Mouse (Mus musculus): ENCODE measurements at regions not wholly inside any gene's neighbourhood (a gene's known extent, or its start where the extent isn't known, plus 50 kb on each side); places are given as distances from the start of the nearest gene placed in this dataset.

DNA sequence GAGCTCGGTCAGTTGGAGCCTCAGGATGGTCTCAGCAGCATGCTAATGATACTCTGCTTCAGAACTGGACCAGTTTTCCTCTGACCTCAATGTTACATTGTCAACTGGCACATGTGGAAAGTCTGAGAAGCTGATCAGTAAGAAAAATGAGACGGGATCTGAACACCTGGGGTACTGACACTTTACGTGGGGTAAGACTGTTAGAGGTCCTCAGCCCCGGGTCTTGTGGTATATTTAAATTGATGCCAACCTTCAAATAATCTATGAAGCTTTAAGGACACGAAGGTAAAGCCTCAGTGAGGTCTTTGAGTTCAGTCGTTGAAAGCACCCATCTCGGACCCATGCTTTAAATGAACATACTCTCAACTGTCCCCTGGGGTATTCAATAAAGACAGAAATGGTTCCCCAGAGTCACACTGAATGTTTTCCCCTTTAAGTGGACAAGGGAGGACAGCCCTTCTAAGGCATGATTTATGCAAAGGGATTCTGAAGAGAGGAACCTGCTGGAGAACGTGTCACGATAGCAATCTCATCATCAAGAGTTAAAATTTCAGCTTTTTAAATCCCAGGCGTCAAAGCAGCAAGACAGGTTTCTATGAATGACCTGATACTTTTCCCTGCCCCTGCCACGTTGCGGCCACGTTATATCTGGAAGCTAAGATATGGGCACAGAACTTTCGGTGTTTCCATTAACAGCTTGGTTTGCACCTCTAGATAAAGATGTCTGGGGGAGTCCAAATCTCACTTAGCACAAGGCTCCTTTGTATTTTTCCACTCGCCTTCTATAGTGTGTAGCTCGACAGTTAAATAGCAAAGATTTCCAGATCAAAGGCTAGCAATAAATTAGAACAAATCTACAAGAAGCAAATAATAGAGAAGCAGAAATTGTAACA is 76.7 kb upstream of the Atp2b1 start:
- DNase-seq (ENCODE audit: low read depth, low spot score) = no peak

GRCm38 (mm10) chr10:98838926-98839679 is 75.1 kb upstream of the Atp2b1 start:
- no peak for DNase-seq (ENCODE audit: low read depth, low spot score)

DNA sequence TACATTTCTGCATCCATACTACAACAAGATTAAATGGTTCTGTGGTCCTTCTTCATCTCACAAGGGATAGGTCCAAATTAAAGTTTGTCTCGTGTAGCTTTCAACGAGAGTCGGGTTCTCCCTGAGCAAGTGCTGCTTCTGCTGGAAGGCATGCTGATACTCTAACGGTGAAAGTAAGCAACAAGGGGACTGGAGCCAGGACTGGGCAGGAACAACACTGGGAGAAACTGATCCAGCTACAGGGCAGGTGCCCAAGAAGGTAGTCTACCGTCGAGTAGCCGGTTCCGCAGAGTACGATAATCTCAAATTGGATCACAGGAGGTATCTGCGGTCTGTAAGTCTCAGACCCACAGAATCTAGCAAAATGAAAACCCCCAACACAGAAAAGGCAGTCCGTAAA is 74.2 kb upstream of the Atp2b1 start:
- no peak for DNase-seq (ENCODE audit: low read depth, low spot score)

DNA sequence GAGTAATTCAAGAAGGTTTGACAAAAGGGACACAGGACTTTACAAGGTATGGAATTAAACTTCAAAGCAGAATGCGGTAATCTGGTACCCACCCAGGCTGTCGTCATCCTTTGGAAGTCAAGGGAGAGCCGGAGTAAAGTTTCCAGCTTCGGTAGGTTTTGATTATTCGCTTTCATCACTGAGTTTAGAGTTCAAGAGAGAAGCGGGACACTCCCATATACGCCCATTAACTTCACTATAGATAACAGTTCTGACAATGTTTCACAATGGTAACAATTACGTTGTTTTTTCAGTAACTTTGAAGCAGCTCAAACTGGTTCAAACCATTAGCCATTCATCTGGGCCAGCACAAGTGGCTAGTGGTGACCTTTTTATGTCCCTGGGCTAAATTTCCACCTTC is 73.8 kb upstream of the Atp2b1 start:
- DNase-seq (ENCODE audit: low read depth, low spot score) = no peak

- DNase-seq (ENCODE audit: low read depth, low spot score) = no peak
Measured at GRCm38 (mm10) chr10:98840957-98841831, 73.0 kb upstream of the Atp2b1 start.

GRCm38 (mm10) chr10:98841860-98842259 is 72.3 kb upstream of the Atp2b1 start:
- DNase-seq (ENCODE audit: low read depth, low spot score) = no peak

- DNase-seq (ENCODE audit: low read depth, low spot score) = no peak
Measured at GRCm38 (mm10) chr10:98842721-98843120, 71.5 kb upstream of the Atp2b1 start.

DNA sequence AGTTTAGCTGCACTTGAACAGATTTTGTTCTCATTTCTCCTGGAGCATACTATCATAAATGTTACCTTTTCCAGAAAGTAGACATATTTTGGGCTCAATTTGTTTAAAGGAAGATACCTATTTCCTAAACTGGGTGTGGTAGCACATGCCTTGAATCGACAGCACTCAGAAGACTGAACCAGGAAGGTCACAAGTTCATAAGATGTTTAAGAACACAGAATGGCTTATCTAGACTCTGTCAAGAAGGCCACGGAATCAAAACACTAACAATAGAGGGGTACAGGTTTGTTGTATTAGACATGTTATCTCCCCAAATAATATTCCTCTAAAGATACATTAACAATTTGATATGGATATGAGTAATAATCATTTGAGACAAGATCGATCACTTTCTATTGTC is 64.4 kb upstream of the Atp2b1 start:
- DNase-seq (ENCODE audit: low read depth, low spot score) = no peak

DNA sequence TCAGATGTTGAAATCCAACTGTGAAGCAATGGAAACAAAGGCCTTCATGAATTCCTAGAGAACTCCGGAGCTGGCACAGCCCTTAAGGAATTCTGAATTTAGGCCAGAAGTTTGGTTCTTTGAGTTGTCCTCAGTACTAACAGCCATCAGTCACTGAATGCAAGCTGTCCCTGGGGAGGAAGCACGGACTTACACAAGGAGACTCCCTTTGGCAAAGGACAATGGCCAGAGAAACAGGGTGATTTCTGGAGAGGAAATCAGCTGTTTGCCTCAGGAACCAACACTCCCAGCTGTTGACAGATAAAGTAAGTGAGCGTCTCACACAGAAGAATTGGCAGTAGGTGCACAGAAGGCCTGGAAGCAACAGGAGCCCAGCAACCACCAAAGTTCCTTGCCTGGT is 56.8 kb upstream of the Atp2b1 start:
- DNase-seq (ENCODE audit: low read depth, low spot score) = peak; percentile 34

GRCm38 (mm10) chr10:98861521-98861920 is 52.7 kb upstream of the Atp2b1 start:
- DNase-seq (ENCODE audit: low read depth, low spot score) = no peak

GRCm38 (mm10) chr10:98862712-98863111 is 51.5 kb upstream of the Atp2b1 start:
- no peak for DNase-seq (ENCODE audit: low read depth, low spot score)

GRCm38 (mm10) chr10:98864384-98864783 is 49.8 kb upstream of the Atp2b1 start:
- no peak for DNase-seq (ENCODE audit: low read depth, low spot score)
